Mouse (Mus musculus): Measurements from ENCODE around the gene Tet3.

GRCm38 (mm10) chr6:83350172-83350571 lies 108.7 kb downstream of the Tet3 start:
- no peak for TF ChIP-seq CTCF (IDR thresholded peaks at IDR 0.05)
- no peak for TF ChIP-seq EP300 (IDR thresholded peaks at IDR 0.05)
